Mouse (Mus musculus): Measurements from ENCODE around the gene Tbc1d22a. TPM values are rescaled to one million over a fixed set of nuclear protein-coding genes. Genes with fewer than 3 reads are reported as not detected.

Gene Tbc1d22a
- total RNA-seq, 2 experiments from 2014 or later = 17.9 to 19.3 TPM

- intact Hi-C loops (cut with DNase I) = no loop called here
- no peak for DNase-seq
These were observed 268.1 kb downstream of the Tbc1d22a start for GRCm38 (mm10) chr15:86482362-86482761.

GRCm38 (mm10) chr15:86485815-86486214 is 271.6 kb downstream of the Tbc1d22a start:
- intact Hi-C loops (cut with DNase I) = no loop called here
- no peak for DNase-seq

- no peak for DNase-seq
- intact Hi-C loops (cut with DNase I) = no loop called here
These were observed 273.1 kb downstream of the Tbc1d22a start for GRCm38 (mm10) chr15:86487359-86487758.

GRCm38 (mm10) chr15:86491434-86492099 is 277.3 kb downstream of the Tbc1d22a start:
- no peak for DNase-seq
- intact Hi-C loops (cut with DNase I) = no loop called here

GRCm38 (mm10) chr15:86492636-86493035 is 278.4 kb downstream of the Tbc1d22a start:
- peak; percentile 75 for DNase-seq
- intact Hi-C loops (cut with DNase I) = no loop called here

- intact Hi-C loops (cut with DNase I) = no loop called here
- DNase-seq = no peak
These were observed 281.9 kb downstream of the Tbc1d22a start for GRCm38 (mm10) chr15:86496209-86496608.

GRCm38 (mm10) chr15:86496646-86497045 is 282.4 kb downstream of the Tbc1d22a start:
- DNase-seq = peak; percentile 50
- intact Hi-C loops (cut with DNase I) = no loop called here

- DNase-seq = no peak
- intact Hi-C loops (cut with DNase I) = no loop called here
These were observed 286.3 kb downstream of the Tbc1d22a start for GRCm38 (mm10) chr15:86500536-86500935.

GRCm38 (mm10) chr15:86503413-86503812 is 289.2 kb downstream of the Tbc1d22a start:
- intact Hi-C loops (cut with DNase I) = no loop called here

GRCm38 (mm10) chr15:86506666-86507065 is 292.4 kb downstream of the Tbc1d22a start:
- no peak for DNase-seq
- intact Hi-C loops (cut with DNase I) = no loop called here

More at GRCm38 (mm10) chr15:86503413-86503812, 289.2 kb downstream of the Tbc1d22a start:
- no peak for DNase-seq

- no peak for DNase-seq
- intact Hi-C loops (cut with DNase I) = no loop called here
These were observed 293.3 kb downstream of the Tbc1d22a start for GRCm38 (mm10) chr15:86507546-86507945.

- DNase-seq = no peak
- intact Hi-C loops (cut with DNase I) = no loop called here
These were observed 294.3 kb downstream of the Tbc1d22a start for GRCm38 (mm10) chr15:86508406-86509176.

GRCm38 (mm10) chr15:86509601-86510000 is 295.3 kb downstream of the Tbc1d22a start:
- intact Hi-C loops (cut with DNase I) = no loop called here

GRCm38 (mm10) chr15:86511181-86511580 is 296.9 kb downstream of the Tbc1d22a start:
- DNase-seq = no peak
- intact Hi-C loops (cut with DNase I) = no loop called here

More at GRCm38 (mm10) chr15:86509601-86510000, 295.3 kb downstream of the Tbc1d22a start:
- no peak for DNase-seq

- intact Hi-C loops (cut with DNase I) = no loop called here
- peak; percentile 47 for DNase-seq
These were observed 299.1 kb downstream of the Tbc1d22a start for GRCm38 (mm10) chr15:86513336-86513735.

GRCm38 (mm10) chr15:86520201-86520600 is 305.9 kb downstream of the Tbc1d22a start:
- DNase-seq = no peak
- intact Hi-C loops (cut with DNase I) = no loop called here

GRCm38 (mm10) chr15:86535356-86535755 is 321.1 kb downstream of the Tbc1d22a start:
- DNase-seq = no peak
- intact Hi-C loops (cut with DNase I) = no loop called here

GRCm38 (mm10) chr15:86542371-86542770 is 328.1 kb downstream of the Tbc1d22a start:
- peak; percentile 30 for DNase-seq
- intact Hi-C loops (cut with DNase I) = no loop called here

GRCm38 (mm10) chr15:86544122-86544795 is 330.0 kb downstream of the Tbc1d22a start:
- no peak for DNase-seq
- intact Hi-C loops (cut with DNase I) = no loop called here

Data from left cerebral cortex, postnatal 4 days (tissue).